Mouse (Mus musculus): ENCODE measurements around the gene Mapk1ip1.

Gene Mapk1ip1

DNA sequence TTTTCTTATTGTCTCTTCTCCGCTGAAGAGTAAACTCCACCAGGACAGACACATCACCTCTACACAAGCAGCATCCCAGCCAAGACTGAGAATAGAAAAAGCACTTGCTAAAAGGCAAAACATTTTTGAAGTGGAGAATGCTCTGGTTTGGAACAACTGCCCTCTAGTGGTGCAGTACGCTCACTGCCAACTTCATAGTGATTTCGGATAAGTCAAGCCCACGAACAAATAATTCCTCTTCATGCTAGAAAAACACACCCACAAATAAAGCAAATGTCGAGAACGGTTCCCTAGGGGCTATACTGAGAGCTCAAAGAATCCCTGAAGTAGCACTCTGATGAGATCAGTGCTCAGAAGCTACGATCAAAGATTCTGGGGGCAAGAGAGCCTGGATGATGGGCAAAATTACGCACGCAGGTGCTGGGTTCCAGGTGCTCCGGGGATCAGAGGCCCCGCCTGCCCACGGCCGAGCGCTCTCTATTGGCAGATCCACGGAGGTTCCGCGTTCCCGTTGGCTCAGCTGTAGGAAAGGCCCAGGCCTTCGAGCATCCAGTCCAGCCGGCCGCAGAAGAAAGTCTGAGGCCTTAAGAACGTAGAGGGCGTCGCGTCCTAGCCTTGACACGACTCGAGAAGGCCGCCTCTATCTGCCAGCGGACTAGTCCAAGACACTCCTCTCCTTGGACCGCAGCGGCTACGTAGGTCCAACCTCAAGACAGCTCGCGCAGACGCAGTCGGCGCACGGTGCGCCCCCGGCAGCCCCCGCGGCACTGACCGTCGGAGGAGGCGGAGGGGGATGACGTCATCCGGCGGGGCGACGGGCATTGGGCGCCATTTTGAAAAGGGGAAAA is at the start of gene Mapk1ip1, which contains the start of gene Ppp2r2d:
TSS of gene Mapk1ip1 (minus strand) at position 730 of the 848 bp plus-strand sequence.
TSS of gene Ppp2r2d (plus strand) at position 536 of the 848 bp plus-strand sequence.
- in situ Hi-C loops (cut with MboI, MseI) = loop anchor here (5.0 kb wide), 1 partner anchor 367 kb away; the partner anchor contains the start of genes Lrrc27 and Stk32c

- in situ Hi-C loops (cut with MboI, MseI) = no loop called here
Observed at GRCm38 (mm10) chr7:138885365-138886289, 39.6 kb upstream of the Mapk1ip1 start.

DNA sequence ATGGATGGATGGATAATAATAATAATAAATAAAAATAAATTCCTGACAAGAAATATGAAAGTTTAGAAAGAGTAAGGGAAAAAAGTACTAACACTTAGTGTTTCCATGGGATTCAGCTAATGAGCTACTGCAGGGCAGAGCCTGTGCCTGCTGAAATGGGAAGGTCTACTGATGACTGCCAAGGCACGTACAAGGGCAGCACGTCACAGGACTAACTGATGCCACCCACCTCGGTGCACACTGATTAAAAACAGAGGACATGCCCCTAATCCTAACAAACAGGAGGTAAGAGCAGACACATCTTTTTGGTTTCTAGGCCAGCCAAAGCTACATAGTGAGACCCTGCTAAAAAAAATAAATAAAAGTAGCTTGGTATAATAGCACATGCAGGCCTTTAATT is 37.7 kb upstream of the Mapk1ip1 start:
- in situ Hi-C loops (cut with MboI, MseI) = no loop called here

DNA sequence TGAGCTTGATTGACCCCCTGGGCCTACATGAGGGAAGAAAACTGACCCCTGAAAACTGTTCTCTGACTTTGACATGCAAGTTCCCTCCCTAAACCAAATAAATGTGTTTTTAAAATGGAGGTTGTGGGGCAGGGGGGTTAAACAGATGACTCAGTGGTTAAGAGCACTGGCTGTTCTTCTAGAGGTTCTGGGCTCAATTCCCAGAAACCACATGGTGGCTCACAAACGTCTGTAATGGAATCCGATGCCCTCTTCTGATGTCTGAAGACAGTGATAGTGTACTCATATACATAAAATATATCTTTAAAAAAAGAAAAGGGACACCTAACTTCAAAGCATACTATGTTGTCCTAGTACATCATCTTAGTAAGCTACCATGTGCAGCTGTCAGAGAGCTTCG is 29.0 kb upstream of the Mapk1ip1 start:
- in situ Hi-C loops (cut with MboI, MseI) = no loop called here

DNA sequence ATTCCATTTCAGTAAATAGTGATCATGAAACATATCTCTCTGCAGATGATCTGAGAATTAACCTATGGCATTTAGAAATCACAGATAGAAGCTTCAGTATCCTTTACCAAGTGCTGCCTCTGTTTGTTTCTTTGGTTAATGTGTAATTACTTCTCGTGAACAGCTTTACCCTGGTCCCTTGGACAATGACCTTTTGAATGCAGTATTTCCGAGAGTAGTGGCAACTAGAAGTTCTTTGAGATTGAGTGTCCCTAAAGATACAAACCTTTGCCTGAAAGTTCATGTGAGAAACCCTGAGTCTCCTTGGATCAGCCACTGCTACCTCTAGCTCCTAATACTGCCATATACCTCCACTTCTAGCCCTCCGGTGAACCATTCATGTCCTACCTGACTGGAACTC is 26.9 kb upstream of the Mapk1ip1 start:
- in situ Hi-C loops (cut with MboI, MseI) = no loop called here

DNA sequence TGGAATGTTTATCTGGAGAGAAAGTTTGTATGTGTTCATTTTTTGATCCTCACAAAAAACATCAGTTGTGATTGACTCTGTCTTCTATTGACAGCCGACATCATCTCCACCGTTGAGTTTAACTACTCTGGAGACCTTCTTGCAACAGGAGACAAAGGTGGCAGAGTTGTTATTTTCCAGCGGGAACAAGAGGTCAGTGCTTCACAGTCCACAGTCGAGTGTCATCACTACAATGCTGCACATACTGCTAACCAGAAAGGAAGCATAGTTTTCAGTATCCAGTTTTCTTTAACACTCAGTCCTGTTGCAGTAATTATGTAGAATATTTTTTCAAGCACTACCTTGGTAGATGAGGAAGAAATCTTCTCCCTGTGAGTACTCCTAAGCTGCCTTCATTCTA is 22.2 kb upstream of the Mapk1ip1 start:
- in situ Hi-C loops (cut with MboI, MseI) = no loop called here

GRCm38 (mm10) chr7:138867286-138867685 is 21.2 kb upstream of the Mapk1ip1 start:
- in situ Hi-C loops (cut with MboI, MseI) = no loop called here

GRCm38 (mm10) chr7:138864776-138865175 is 18.7 kb upstream of the Mapk1ip1 start:
- in situ Hi-C loops (cut with MboI, MseI) = no loop called here

GRCm38 (mm10) chr7:138863950-138864572 is 18.0 kb upstream of the Mapk1ip1 start:
- in situ Hi-C loops (cut with MboI, MseI) = no loop called here

GRCm38 (mm10) chr7:138856670-138857069 is 10.6 kb upstream of the Mapk1ip1 start:
- in situ Hi-C loops (cut with MboI, MseI) = no loop called here

- in situ Hi-C loops (cut with MboI, MseI) = no loop called here
Observed at GRCm38 (mm10) chr7:138854201-138854600, 8.1 kb upstream of the Mapk1ip1 start.

DNA sequence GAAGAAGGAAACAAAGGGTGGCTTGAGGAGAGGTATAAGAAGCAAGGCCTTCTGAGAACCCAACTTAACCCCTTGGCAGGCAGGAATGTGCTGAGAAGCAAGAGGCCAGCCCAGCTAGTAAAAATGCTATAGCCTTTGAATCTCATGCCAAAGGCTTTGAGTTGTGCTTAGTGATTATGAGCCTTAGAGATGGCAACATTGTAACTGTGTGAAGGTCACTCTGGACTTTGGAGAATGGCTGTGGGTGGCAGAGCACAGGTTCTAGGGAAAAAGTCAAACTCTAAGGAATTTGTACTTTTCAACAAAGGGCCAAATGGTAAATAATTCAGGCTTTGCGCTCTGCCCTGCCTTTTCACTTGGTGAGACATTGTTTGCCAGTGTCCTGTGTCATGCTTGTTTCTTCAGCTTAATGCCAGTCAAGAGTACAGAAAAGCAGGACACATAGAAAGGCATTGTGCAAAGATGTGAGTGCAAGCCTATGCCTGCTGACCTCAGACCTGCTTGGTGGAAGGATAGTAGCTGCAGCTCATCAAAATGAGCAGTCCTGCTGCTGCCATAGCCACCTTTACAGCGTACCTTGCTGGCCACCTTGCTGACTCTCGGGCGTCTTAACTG is 7.5 kb upstream of the Mapk1ip1 start:
- in situ Hi-C loops (cut with MboI, MseI) = no loop called here

- in situ Hi-C loops (cut with MboI, MseI) = no loop called here
Observed at GRCm38 (mm10) chr7:138850083-138850482, 4.0 kb upstream of the Mapk1ip1 start.

DNA sequence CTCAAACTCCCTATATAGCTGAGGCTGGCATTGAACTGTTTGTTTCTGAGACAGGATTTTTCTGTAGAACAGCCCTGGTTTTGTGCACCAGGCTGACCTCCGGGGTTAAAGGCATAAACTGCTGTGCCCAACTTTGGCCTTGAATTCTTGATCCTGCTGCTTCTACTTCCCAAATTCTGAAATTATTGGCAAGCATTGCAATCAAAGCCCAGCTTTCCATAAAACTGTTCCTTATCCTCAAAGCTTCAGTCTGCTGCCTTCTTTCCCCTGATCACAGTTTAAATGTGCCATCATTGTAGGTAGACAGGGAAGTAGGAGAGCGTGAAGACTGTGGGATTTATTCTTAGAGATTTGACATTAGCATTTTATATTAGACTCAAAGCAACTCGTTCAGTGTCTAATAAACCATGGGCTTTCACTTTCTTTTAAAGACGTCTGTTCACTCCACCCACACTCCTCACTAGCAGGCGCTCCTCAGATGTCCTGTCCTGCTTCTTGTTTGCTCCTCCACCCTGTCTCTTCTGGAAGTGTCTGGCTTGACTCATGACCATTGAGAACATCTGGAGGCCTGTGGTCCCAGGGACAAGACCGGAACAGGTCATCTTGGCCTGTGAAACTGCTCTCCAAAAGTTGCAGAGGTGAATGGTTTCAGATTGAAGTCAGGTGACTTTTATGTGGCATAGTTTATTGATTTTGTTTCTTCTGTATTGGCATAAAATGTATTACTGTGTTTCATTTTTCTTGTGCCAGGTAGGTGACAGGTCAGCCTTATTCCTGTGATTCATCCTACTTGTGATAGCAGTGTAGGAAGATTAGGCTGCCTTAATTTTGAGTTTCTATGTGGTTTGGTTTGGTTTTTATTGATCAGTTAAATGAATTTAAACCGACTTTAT is 2.2 kb upstream of the Mapk1ip1 start:
- in situ Hi-C loops (cut with MboI, MseI) = loop anchor here (5.0 kb wide), 1 partner anchor 364 kb away; the partner anchor contains the start of genes Lrrc27 and Stk32c

GRCm38 (mm10) chr7:138847316-138848027 is 1.4 kb upstream of the Mapk1ip1 start:
- in situ Hi-C loops (cut with MboI, MseI) = loop anchor here (5.0 kb wide), 1 partner anchor 365 kb away; the partner anchor contains the start of genes Lrrc27 and Stk32c

GRCm38 (mm10) chr7:138846502-138846991 is 474 bp upstream of the Mapk1ip1 start:
- in situ Hi-C loops (cut with MboI, MseI) = loop anchor here (5.0 kb wide), 1 partner anchor 366 kb away; the partner anchor contains the start of genes Lrrc27 and Stk32c

DNA sequence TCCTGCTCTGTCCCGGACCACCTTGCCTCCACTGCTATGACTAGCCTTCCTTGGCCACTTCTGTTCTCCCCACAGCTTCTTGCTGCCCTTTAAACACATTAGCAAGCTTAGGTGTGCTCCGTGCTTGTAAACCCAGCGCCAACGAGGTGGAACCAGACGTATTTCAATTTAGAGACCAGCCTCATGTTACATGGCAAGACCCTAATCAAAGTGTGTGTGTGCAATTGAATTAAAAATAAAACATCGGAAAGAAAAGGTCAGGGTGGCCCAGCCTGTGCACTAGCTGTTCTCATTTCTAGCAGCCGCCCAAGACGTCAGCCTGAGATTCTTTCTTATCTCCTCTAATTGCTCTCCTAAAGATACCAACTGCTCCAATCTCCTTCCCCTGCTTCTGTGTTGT is 962 bp downstream of the Mapk1ip1 start:
- in situ Hi-C loops (cut with MboI, MseI) = loop anchor here (5.0 kb wide), 1 partner anchor 367 kb away; the partner anchor contains the start of genes Lrrc27 and Stk32c

DNA sequence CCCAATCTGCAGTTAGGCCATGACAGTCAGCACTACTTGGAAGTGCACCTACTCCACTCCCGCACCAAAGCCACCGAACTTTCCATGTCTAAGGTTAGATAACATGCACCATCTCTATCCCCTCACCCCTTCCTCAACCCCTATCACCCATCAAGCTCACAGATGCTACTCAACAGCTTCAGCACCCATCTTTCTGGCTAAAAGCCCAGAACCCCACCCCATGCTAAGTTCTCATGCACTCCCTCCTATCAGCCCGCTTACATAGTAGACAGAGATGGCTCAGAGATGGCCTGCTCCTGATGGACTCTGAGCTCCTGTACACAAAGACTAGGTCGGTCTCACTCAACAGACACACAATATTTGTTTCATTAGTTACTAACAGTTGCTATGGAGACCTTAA is 2.7 kb downstream of the Mapk1ip1 start:
- in situ Hi-C loops (cut with MboI, MseI) = loop anchor here (5.0 kb wide), 1 partner anchor 79 kb away; no protein-coding TSS in a partner anchor
